Mouse (Mus musculus) lung, postnatal 4 days (tissue): ENCODE measurements at regions not wholly inside any gene's neighbourhood (a gene's known extent, or its start where the extent isn't known, plus 50 kb on each side); places are given as distances from the start of the nearest gene placed in this dataset.

Experiments used
- DNase-seq, 2 experiments: peaks; one replicate each; pipeline ENCODE4 v3.0.0; 2021

DNA sequence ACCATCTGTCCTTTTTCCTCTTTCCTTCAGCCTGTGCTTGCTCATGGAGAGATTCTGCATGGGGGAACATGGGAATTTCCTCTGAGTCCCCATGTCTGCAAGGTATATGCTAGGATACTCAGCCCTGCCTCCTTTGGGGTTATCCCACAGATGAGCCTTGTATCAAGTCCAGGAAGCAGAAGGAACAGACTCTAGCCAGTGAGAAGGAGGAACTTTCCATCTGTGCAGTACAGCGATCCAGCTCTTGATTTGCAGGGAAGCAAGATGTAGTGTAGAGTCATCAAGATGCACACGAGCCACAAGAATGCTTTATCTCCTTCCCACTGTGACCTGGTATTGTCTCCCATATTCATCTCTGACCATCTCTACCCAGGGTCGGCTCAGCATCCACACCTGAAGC lies 84.5 kb downstream of the Gadd45g start:
- no peak for DNase-seq

DNA sequence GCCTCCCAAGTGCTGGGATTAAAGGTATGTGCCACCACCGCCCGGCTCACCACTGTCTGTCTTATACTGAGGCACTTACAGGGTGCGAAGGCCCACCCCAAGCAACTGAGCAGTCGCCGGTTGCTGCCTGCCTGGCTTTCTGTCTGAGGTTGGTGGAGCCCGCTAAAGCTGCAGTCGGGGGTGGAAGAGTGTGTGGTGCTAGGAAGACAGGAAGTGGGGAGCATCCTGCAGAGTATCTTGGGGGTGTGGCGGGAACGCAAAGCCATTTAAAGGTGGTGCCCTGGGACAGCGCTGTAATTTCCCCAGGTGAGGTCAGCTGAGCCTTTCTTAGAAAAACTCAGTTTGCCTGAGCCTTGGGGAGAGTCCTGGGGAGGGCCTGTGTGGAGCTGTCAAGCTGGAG lies 89.3 kb downstream of the Gadd45g start:
- DNase-seq, result no peak

DNA sequence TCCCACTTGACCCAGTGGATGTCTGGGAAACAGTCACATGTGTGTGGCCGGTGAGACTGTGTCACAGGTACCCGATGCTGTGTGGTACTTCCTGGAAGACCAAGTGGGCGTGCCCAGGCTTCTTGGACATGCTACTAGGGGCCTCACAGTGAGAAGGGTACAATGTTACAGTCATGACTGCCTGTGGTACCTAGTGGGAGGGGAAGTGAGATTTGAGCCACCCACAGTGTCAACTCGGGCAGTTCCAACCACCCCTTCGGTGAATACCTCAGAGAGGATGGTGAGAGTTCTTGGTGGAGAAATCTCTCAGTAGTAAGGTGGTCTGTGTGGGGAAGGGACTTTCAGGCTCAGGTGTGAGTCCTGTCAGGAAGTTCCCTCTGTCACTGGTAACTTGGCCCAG lies 90.0 kb downstream of the Gadd45g start:
- no peak for DNase-seq

GRCm38 (mm10) chr13:51937898-51938297 lies 91.4 kb downstream of the Gadd45g start:
- no peak for DNase-seq

- DNase-seq, result no peak
These were observed 92.8 kb downstream of the Gadd45g start for GRCm38 (mm10) chr13:51939262-51939661.

- no peak for DNase-seq
These were observed 93.2 kb downstream of the Gadd45g start for GRCm38 (mm10) chr13:51939715-51940114.

- DNase-seq, result peak; percentile 82 to 91
These were observed 99.7 kb downstream of the Gadd45g start for GRCm38 (mm10) chr13:51946171-51946570.

- no peak for DNase-seq
These were observed 102.4 kb downstream of the Gadd45g start for GRCm38 (mm10) chr13:51948896-51949295.

DNA sequence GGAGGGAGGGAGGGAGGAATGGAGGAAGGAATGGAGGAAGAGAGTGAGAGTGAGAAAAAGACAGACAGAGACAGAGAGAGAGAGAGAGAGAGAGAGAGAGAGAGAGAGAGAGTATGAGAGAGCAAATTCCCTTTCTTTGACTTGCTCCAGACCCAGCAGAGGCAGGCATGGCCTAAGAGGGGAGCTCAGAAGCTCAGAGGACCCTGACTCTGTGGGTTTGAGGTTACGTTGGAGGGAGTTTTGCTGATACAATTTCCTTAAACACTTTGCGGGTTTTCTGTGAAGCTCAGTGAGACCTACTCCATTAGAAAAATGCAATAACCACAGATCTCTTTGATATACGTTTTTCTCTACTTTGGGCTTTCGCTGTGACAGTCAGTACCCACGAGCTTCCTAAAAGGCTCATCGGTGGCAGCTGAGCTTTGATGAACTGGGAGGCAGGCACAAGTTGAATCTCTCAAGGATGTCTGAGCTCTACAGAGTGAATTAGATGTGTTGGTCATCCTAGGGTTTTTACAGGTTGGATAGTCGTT lies 105.1 kb downstream of the Gadd45g start:
- no peak for DNase-seq

GRCm38 (mm10) chr13:51953084-51953483 lies 106.6 kb downstream of the Gadd45g start:
- DNase-seq, result no peak

DNA sequence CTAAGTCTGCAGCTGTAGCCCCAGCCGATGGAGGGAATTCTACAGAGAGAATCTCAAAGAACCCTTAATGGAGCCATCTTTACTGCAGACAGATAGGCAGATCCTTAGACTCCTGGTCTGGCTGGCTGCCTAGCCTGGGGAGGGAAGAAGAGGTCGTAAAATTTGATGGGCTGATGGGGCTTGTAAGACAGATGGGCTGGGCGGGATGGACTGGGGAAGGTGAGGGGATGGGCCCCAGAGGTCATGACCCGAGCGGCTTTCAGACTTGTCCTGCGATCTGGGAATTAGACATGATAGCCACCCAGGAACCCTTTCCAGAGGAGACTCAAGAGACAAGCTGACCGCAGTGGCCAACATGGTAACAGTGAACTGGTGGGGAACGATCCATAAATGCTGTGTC lies 107.1 kb downstream of the Gadd45g start:
- DNase-seq, result no peak

GRCm38 (mm10) chr13:51957101-51957500 lies 110.6 kb downstream of the Gadd45g start:
- DNase-seq, result no peak

GRCm38 (mm10) chr13:51959591-51959990 lies 113.1 kb downstream of the Gadd45g start:
- DNase-seq, result no peak

DNA sequence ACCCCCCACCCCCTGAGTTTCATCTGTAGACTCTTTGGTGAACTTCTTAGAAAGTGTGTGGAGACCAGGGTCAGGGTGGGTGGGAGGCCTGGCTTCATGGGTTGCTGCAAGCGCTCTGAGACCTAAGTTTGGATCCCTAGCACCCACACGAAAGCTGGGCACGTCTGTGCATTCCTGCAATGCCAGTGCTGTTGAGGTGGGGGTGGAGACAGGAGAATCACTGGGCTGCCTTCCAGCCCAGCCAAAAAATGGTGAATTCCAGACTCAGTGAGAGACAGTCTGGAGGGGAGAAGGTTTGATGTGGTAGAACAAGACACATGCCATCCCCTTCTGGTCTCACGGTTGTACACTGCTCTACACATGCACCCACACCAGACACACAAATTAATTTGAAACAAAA lies 113.8 kb downstream of the Gadd45g start:
- DNase-seq, result no peak

- DNase-seq, result peak in 1 of 2 experiments; percentile 50
These were observed 115.7 kb downstream of the Gadd45g start for GRCm38 (mm10) chr13:51962191-51962611.

- no peak for DNase-seq
These were observed 116.2 kb downstream of the Gadd45g start for GRCm38 (mm10) chr13:51962676-51963075.

- DNase-seq, result no peak
These were observed 117.5 kb downstream of the Gadd45g start for GRCm38 (mm10) chr13:51963966-51964365.

DNA sequence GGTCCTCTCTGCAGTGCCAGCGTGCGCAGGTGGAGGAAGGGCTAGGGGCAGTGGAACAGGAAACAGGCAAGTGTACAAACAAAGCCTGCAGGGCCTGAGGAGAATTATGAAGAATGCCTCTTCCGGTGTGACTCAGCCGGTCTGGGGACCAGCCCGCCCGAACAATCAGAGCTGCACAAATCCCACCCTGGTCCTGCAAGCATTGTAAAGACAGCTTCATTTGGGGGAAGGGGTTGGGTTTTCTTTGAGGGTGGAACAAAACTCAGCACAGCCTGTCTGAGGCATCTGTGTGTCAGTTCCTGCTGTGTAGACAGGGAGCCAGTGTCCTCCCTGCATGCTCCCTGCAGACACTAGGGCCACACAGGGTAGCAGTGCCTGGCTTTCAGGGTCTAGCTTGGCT lies 117.9 kb downstream of the Gadd45g start:
- DNase-seq, result peak; percentile 71 to 79

GRCm38 (mm10) chr13:51964921-51965320 lies 118.4 kb downstream of the Gadd45g start:
- DNase-seq, result no peak

DNA sequence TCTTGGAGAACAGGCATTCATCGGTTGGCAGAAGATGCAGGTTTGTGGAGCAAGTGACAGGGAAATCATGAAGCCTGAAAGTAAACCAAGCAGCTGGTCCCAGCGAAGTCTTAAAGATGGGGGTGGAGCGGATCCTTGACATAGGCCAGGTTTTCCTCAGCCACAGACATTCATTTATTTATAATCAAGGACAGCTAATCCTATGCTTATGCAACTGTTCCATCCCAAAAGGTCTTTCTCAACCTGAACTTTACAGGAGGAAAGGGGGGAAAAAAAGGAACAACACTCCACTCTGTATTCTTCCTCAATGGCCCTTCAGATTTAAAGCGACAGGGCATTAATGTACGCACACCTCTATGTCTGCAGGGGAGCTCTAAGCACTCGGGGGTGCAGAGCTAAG lies 121.6 kb downstream of the Gadd45g start:
- no peak for DNase-seq

DNA sequence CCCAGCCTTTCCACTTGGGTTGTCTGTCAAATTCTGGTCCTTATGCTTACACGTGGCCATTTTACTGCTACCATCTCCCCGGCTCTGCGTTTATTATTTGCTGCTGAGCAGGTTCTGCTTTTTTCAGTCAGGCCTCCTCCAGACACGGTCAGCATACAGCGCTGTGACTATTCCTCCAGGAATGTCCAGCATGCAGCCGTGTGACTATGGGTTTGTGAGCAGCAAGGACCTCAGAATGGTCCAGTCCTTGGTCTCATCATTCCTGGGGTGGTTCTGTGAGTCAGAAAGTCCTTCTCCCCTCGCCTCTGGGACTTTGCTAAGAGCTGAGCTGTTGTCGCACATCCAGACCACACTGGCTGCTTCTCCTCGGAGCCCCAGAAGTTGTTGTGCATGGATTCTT lies 122.3 kb downstream of the Gadd45g start:
- no peak for DNase-seq

DNA sequence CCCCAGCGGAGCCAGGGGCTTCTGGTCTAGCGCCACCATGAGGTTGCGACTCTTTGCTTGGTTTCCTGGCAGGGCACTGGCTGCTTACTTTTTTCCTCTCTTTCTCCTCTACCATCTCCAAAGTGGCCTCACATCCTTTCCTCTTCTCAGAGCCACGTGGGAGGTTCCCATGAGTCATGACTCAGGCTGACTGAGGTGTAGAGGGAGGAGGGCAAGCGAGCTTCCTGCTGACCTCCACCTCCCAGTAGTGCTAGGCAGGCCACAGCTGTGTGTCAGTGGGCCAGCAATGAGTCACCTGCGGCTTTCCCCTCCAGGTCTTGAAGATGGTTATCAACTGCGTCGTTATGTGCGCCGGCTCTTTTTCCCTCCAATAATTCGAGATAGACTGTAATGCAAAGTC lies 123.6 kb downstream of the Gadd45g start:
- no peak for DNase-seq

DNA sequence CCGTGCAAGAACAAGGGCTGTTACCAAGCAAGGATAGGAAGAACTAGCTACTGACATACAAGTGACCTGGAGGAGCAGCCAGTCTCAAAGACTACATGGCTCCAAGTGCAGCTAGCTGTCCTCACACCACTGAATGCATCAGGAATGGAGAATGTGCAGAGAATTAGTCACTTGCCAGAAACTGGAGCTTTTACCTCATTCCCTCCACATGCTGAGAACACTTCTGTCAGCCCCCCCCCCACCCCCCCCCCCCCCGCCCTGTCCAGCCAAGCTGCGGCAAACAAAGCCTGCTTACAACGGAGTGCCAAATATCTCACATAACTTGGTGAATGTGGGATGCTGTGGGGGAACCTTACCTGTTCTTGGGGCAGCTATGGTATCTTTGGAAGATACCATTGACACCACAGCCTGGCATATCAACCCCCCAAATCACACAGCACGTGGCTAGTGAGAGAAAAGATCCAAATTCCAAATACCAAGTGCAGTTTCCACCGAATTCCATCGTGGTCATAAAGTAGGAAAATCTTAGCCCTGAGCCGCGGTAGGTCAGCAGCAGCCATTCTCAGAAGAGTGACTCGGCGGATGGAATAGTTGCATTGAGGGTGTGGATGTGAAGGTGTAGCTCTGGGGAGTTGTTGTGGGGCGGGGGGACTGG lies 126.3 kb downstream of the Gadd45g start:
- no peak for DNase-seq

DNA sequence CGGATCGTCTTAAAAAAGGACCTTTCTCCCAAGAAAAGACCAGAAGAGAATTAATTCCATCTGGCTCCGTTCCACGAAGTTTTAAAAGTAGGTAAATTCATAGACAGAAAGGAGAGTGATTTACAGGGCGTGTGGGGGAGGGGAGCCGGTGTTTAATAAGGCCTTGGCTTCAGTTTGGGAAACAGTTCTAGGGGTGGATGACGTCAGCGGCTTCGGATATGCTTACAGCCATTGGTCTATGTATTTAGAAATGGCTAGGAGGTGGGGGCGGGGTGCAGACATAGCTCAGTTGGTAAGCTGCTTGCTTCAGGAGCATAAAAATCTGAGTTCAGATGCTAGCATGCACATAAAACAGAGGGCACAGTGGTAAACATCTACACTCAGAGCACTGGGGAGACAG lies 127.0 kb downstream of the Gadd45g start:
- no peak for DNase-seq

DNA sequence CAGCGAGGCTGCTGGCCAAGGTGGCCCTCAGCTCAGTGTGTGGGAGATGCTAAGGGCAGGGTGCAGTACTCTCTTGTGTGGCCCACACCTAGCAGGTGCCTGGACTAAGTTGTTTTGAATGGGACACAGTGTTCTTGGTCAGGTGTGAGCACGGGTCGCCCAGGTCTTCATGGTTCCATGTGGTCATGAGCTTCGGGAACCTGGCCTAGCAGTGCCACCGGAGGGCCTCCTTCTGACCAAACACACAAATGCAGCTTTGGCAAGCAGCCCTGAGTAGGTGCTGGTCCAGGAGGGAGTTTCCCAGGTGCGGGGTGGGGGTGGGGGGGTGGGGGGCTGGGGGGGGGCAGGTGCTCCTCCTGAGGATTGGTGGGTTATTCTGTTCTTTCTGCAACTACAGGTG lies 127.6 kb downstream of the Gadd45g start:
- DNase-seq, result no peak
